Mouse (Mus musculus): ENCODE results near the gene Ttc4. TPM values are rescaled to one million over a fixed set of nuclear protein-coding genes. Genes with fewer than 3 reads are reported as not detected.

The Ttc4 gene
- polyA plus RNA-seq, 1 experiment, result 127 TPM

DNA sequence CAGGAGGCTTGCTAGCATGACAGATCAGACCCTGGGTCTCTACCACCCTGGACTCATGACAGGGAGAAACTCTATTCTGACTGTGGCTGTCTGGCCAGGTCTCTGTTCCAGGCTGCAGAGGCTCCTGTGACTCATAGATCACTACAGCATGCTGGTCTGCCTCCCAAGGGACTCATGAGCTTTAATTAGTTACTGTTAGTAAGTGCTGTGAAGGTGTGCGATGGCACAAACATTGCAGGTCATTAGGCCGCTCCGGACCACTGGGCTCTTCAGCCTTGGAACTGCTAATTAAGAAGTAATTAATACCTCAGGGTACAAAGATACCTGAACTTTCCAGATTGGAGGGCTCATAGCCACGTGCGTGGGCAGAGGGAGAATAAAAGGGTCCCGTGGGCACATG is 31.6 kb downstream of the Ttc4 start:
- Histone ChIP-seq H3K27me3 (ENCODE audit: control insufficient read depth, insufficient read depth, low read length) (no peaks in the 10 kb centered on the region), H3K27ac (ENCODE audit: insufficient read depth, low read length) (no peak overlapping the region), H3K4me1 (ENCODE audit: control insufficient read depth, insufficient read depth, low read length) (peaks cover 4% of the 10 kb centered on the region; the same call in 1 of the 2 replicates), H3K4me3 (replicated peaks; ENCODE audit: insufficient read depth, low read depth, low read length) (no peak overlapping the region)
- no peak for TF ChIP-seq CTCF (IDR thresholded peaks at IDR 0.05; ENCODE audit: borderline replicate concordance, insufficient read depth, low read depth, low read length)
- no peak for TF ChIP-seq POLR2A (IDR thresholded peaks at IDR 0.05; ENCODE audit: borderline replicate concordance, insufficient read depth, low read length)
- DNase-seq, result no peak
- 79% methylated on average over 6 of the region's 6 CpGs for WGBS

DNA sequence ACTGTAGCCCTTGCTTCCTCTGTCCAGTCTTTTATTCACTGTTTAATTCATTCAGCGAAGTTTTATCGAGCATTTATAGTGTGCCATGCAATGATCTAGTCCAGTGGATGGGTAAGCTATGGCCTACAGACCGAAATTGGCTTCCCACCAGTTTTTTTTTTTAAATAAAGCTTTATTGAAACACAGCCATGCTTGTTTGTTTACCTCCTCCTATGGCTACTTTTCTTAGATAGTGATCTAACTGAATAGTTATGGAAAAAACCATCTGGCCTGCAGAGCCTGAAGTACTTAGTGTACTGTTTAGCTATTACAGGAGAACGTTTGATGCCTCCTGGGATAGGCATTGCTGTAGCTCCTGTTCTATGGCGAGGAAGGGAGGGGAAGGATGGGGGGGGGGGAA is 32.9 kb downstream of the Ttc4 start:
- no peaks in the 10 kb centered on the region for H3K27me3 ChIP-seq (ENCODE audit: control insufficient read depth, insufficient read depth, low read length)
- DNase-seq, result no peak
- H3K4me3 ChIP-seq (replicated peaks; ENCODE audit: insufficient read depth, low read depth, low read length), result no peak overlapping the region
- no peak for TF ChIP-seq CTCF (IDR thresholded peaks at IDR 0.05; ENCODE audit: borderline replicate concordance, insufficient read depth, low read depth, low read length)
- TF ChIP-seq POLR2A (IDR thresholded peaks at IDR 0.05; ENCODE audit: borderline replicate concordance, insufficient read depth, low read length), result no peak
- 70% methylated on average over 5 of the region's 5 CpGs for WGBS
- H3K4me1 ChIP-seq (ENCODE audit: control insufficient read depth, insufficient read depth, low read length), result no peaks in the 10 kb centered on the region
- no peak overlapping the region for H3K27ac ChIP-seq (ENCODE audit: insufficient read depth, low read length)

DNA sequence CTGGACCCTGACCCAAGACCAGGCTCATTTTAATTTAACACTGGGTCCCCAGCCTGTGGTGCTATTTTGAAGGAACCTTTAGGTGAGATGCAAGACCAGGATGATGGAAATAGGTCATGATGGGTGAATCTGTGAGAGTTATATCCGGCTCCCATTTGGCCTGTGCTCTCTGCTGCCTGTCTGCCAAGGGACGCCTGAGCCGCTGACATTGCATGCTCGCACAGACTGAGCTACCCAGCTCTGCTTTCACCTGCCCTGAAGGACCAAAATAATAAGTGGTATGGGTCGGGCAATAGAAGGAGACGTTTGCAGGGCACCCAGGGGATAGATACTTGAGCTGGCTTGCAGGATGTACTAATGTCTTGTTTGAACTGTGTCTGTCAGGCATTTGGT is 34.5 kb downstream of the Ttc4 start:
- no peak for DNase-seq
- H3K4me1 ChIP-seq (ENCODE audit: control insufficient read depth, insufficient read depth, low read length), result no peaks in the 10 kb centered on the region
- H3K27me3 ChIP-seq (ENCODE audit: control insufficient read depth, insufficient read depth, low read length), result no peaks in the 10 kb centered on the region
- TF ChIP-seq POLR2A (IDR thresholded peaks at IDR 0.05; ENCODE audit: borderline replicate concordance, insufficient read depth, low read length) (no peak), CTCF (IDR thresholded peaks at IDR 0.05; ENCODE audit: borderline replicate concordance, insufficient read depth, low read depth, low read length) (no peak)
- no peak overlapping the region for H3K27ac ChIP-seq (ENCODE audit: insufficient read depth, low read length)
- H3K4me3 ChIP-seq (replicated peaks; ENCODE audit: insufficient read depth, low read depth, low read length), result no peak overlapping the region
- WGBS, result 48% methylated on average over 6 of the region's 6 CpGs

DNA sequence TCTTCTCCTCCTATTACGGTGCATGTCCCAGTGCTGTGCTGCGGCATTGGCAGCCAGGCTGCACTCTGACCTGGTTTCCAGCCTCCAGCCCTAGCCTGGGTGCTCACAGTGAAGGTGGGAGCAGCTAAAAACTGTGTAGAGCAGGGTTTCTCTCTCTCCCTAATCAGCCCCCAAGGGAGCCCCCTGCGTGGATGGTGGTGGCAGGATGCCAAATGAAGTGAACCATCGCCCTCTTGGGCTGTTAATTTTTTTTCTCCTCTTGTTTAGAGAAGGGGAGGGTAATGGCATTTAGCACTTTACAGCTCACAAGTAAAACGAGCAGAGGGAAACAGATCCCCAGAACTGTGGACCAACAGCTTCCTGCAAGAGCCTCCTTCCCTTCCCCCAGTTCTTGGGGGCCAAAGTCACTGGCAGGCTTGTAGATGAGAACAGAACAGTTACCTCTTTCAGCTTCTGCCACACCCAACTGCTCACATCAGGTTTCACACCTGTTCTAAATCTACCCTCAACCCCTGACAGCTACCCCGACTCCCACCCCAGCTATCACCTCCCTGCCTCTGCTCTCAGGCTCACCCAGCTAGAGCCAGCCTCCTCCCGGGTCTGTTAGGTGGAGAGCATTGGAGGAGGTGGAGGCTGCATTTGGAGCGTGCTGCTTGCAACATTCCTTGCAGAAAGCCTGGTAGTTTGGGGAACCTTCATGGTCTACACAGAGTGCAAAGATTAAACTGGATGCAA is 35.1 kb downstream of the Ttc4 start:
- Histone ChIP-seq H3K4me1 (ENCODE audit: control insufficient read depth, insufficient read depth, low read length) (no peaks in the 10 kb centered on the region), H3K27me3 (ENCODE audit: control insufficient read depth, insufficient read depth, low read length) (no peaks in the 10 kb centered on the region), H3K27ac (ENCODE audit: insufficient read depth, low read length) (no peak overlapping the region), H3K4me3 (replicated peaks; ENCODE audit: insufficient read depth, low read depth, low read length) (no peak overlapping the region)
- no peak for DNase-seq
- no peak for TF ChIP-seq CTCF (IDR thresholded peaks at IDR 0.05; ENCODE audit: borderline replicate concordance, insufficient read depth, low read depth, low read length)
- no peak for TF ChIP-seq POLR2A (IDR thresholded peaks at IDR 0.05; ENCODE audit: borderline replicate concordance, insufficient read depth, low read length)
- WGBS, result 36% methylated on average over 8 of the region's 8 CpGs

DNA sequence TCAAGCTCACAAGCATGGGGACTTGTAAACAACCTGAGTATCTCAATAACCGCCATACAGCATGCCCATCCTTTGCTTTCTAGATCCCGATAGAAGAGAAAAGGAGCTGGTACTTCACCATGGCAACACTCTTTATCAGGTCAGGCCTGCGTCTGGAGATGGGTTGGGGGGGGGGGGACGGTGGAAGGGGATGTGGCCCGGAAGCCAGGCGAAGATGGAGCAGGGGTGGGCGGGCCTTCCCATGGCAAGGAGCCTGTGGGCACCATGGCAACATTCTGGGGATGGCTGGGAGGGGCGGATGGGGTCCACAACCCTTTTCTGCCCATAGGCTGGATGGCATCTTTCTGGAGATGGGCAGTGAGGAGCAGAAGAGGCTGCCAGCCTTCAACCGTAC is 44.7 kb downstream of the Ttc4 start:
- 31% methylated on average over 9 of the region's 9 CpGs for WGBS
- Histone ChIP-seq H3K27me3 (ENCODE audit: control insufficient read depth, insufficient read depth, low read length) (no peaks in the 10 kb centered on the region), H3K4me3 (replicated peaks; ENCODE audit: insufficient read depth, low read depth, low read length) (no peak overlapping the region), H3K27ac (ENCODE audit: insufficient read depth, low read length) (no peak overlapping the region), H3K4me1 (ENCODE audit: control insufficient read depth, insufficient read depth, low read length) (peaks cover 6% of the 10 kb centered on the region)
- TF ChIP-seq POLR2A (IDR thresholded peaks at IDR 0.05; ENCODE audit: borderline replicate concordance, insufficient read depth, low read length) (no peak), CTCF (IDR thresholded peaks at IDR 0.05; ENCODE audit: borderline replicate concordance, insufficient read depth, low read depth, low read length) (no peak)
- DNase-seq, result no peak

DNA sequence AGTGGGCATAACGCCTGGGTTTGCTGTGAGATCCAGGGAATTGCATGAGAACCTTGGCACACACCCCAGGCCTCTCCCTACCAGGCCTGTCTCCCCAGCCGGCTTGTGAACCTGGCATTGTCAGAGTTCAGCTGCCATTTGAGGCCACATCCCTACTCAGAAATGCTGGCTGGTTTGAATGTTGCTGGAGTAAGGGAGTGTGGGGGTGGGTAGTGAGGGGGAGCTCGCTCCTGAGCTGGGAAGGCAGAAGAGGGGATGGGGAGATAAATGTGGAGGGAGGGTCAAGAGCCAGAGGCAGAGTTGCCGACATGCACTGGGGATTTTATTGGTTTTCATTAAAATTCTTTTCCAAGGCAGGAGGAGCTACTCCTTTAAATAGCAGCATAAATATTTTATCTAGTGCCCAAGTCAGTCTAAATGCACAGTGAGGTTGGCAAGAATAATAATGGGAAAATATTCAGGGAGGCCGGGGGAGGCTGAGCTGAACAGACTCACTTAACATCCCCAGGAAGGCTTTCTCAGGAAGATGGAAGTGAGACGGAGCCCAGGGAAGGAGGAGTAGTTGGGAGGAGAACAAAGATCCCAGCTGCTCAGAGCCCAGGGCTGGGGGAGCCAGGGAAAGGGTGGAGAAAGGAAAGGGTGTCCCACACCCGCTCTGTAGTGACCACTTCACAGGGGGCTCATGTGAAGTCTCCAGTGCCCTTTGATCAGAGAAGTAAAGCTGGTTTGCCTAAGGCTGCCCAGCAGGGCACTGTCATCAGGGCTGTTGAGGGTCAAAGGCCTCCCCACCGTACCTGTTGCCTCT is 45.3 kb downstream of the Ttc4 start:
- DNase-seq, result no peak
- H3K27me3 ChIP-seq (ENCODE audit: control insufficient read depth, insufficient read depth, low read length), result no peaks in the 10 kb centered on the region
- H3K4me3 ChIP-seq (replicated peaks; ENCODE audit: insufficient read depth, low read depth, low read length), result no peak overlapping the region

DNA sequence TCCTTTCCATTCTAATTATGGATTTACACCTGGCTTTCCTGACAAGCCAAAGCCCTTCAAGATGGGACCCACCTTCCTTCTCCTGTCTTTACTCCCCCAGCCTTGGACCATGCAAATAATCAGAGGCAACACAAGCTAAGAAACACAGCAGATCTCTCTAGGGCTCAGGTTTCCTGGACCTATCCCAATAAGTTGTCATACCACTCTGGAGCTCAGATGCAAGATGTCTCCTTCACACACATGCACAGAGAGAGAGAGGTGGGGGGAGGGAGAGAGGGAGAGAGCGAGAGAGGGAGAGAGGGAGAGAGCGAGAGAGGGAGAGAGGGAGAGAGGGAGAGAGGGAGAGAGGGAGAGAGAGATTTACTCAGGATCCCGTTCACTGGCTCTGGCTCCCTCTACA is 46.4 kb downstream of the Ttc4 start:
- Histone ChIP-seq H3K4me1 (ENCODE audit: control insufficient read depth, insufficient read depth, low read length) (peaks cover 6% of the 10 kb centered on the region), H3K27ac (ENCODE audit: insufficient read depth, low read length) (no peak overlapping the region), H3K27me3 (ENCODE audit: control insufficient read depth, insufficient read depth, low read length) (no peaks in the 10 kb centered on the region), H3K4me3 (replicated peaks; ENCODE audit: insufficient read depth, low read depth, low read length) (no peak overlapping the region)
- TF ChIP-seq POLR2A (IDR thresholded peaks at IDR 0.05; ENCODE audit: borderline replicate concordance, insufficient read depth, low read length) (no peak), CTCF (IDR thresholded peaks at IDR 0.05; ENCODE audit: borderline replicate concordance, insufficient read depth, low read depth, low read length) (no peak)
- WGBS, result 59% methylated on average over 2 of the region's 3 CpGs
- DNase-seq, result no peak

More for the DNA sequence above, 45.3 kb downstream of the Ttc4 start:
- TF ChIP-seq CTCF (IDR thresholded peaks at IDR 0.05; ENCODE audit: borderline replicate concordance, insufficient read depth, low read depth, low read length), result no peak
- no peak for TF ChIP-seq POLR2A (IDR thresholded peaks at IDR 0.05; ENCODE audit: borderline replicate concordance, insufficient read depth, low read length)
- Histone ChIP-seq H3K27ac (ENCODE audit: insufficient read depth, low read length) (no peak overlapping the region), H3K4me1 (ENCODE audit: control insufficient read depth, insufficient read depth, low read length) (peaks cover 6% of the 10 kb centered on the region)
- WGBS, result 39% methylated on average over 8 of the region's 8 CpGs
